ENCODE assay signal across 9 mouse cellular contexts in genomic region chr17:31937141-31937554, GRCm38 (mm10).
DNase-seq lines count a peak whose midpoint lies in the region; ATAC-seq and TF ChIP-seq lines count a peak whose summit lies in the region.
"Had no signal": no experiment of that assay in that cellular context is flagged by ENCODE, and none has a peak within 500 bp of the region (broad histone marks: within the 10 kb centered on the region; RNA-seq: fewer than 3 reads in every experiment).

No protein-coding gene starts in this region.

- H3K36me3 ChIP-seq in midbrain, embryonic 11.5 days (ENCODE audit: control insufficient read depth, insufficient read depth, low read length): no peaks in the 10 kb centered on the region
- H3K36me3 ChIP-seq in midbrain, embryonic 13.5 days: no peaks in the 10 kb centered on the region
- no peaks in the 10 kb centered on the region for H3K36me3 ChIP-seq in embryonic facial prominence, embryonic 13.5 days
- H3K36me3 ChIP-seq in intestine, embryonic 15.5 days: no peaks in the 10 kb centered on the region
- H3K36me3 ChIP-seq in lung, embryonic 16.5 days (ENCODE audit: control insufficient read depth, insufficient read depth, low read length): no peaks in the 10 kb centered on the region
- H3K36me3 ChIP-seq in forebrain, postnatal 0 days (ENCODE audit: insufficient read depth): no peaks in the 10 kb centered on the region

- H3K27me3 ChIP-seq in midbrain, embryonic 11.5 days (ENCODE audit: control insufficient read depth, insufficient read depth, low read length): no peaks in the 10 kb centered on the region
- H3K27me3 ChIP-seq in midbrain, embryonic 13.5 days: no peaks in the 10 kb centered on the region
- no peaks in the 10 kb centered on the region for H3K27me3 ChIP-seq in embryonic facial prominence, embryonic 13.5 days
- no peaks in the 10 kb centered on the region for H3K27me3 ChIP-seq in intestine, embryonic 15.5 days (replicated peaks)
- no peaks in the 10 kb centered on the region for H3K27me3 ChIP-seq in lung, embryonic 16.5 days (ENCODE audit: control insufficient read depth, insufficient read depth, low read depth, low read length)
- no peaks in the 10 kb centered on the region for H3K27me3 ChIP-seq in forebrain, postnatal 0 days (ENCODE audit: insufficient read depth, low read length)

- no peak overlapping the region for H3K27ac ChIP-seq in midbrain, embryonic 11.5 days (ENCODE audit: low read depth, low read length)
- no peak overlapping the region for H3K27ac ChIP-seq in midbrain, embryonic 13.5 days
- peak overlapping the region; percentile 35; the same call in 1 of the 2 replicates for H3K27ac ChIP-seq in embryonic facial prominence, embryonic 13.5 days
- H3K27ac ChIP-seq in intestine, embryonic 15.5 days: peak overlapping the region; percentile 39
- H3K27ac ChIP-seq in lung, embryonic 16.5 days (ENCODE audit: low read length): peak overlapping the region; percentile 84
- no peak overlapping the region for H3K27ac ChIP-seq in forebrain, postnatal 0 days (ENCODE audit: low read depth, low read length)
- H3K27ac ChIP-seq: macrophage had no signal

- H3K4me3 ChIP-seq in midbrain, embryonic 11.5 days (ENCODE audit: low read depth, low read length): no peak overlapping the region
- no peak overlapping the region for H3K4me3 ChIP-seq in midbrain, embryonic 13.5 days (replicated peaks)
- H3K4me3 ChIP-seq in embryonic facial prominence, embryonic 13.5 days: no peak overlapping the region
- no peak overlapping the region for H3K4me3 ChIP-seq in intestine, embryonic 15.5 days (replicated peaks)
- no peak overlapping the region for H3K4me3 ChIP-seq in lung, embryonic 16.5 days (ENCODE audit: low read length)
- no peak overlapping the region for H3K4me3 ChIP-seq in forebrain, postnatal 0 days (ENCODE audit: low read depth, low read length)

- H3K4me2 ChIP-seq in midbrain, embryonic 11.5 days: no peak overlapping the region
- H3K4me2 ChIP-seq in midbrain, embryonic 13.5 days (replicated peaks): no peak overlapping the region
- no peak overlapping the region for H3K4me2 ChIP-seq in embryonic facial prominence, embryonic 13.5 days
- no peak overlapping the region for H3K4me2 ChIP-seq in intestine, embryonic 15.5 days (replicated peaks)
- no peak overlapping the region for H3K4me2 ChIP-seq in lung, embryonic 16.5 days (ENCODE audit: low read depth, low read length)
- no peak overlapping the region for H3K4me2 ChIP-seq in forebrain, postnatal 0 days (ENCODE audit: low read depth)

- ATAC-seq in midbrain, embryonic 11.5 days (ENCODE audit: low FRiP score): no peak
- ATAC-seq in midbrain, embryonic 13.5 days: no peak
- no peak for ATAC-seq in embryonic facial prominence, embryonic 13.5 days (ENCODE audit: insufficient number of reproducible peaks, insufficient read depth, low FRiP score, low TSS enrichment, low read depth)
- ATAC-seq in intestine, embryonic 15.5 days: peak; percentile 55
- peak; percentile 93 for ATAC-seq in lung, embryonic 16.5 days (ENCODE audit: low read depth)
- ATAC-seq in forebrain, postnatal 0 days: no peak

- WGBS in midbrain, embryonic 11.5 days: 53% methylated on average over 3 of the region's 3 CpGs
- whole genome bisulfite sequencing in midbrain, embryonic 13.5 days: 42% methylated on average over 3 of the region's 3 CpGs
- 24% methylated on average over 3 of the region's 3 CpGs for WGBS in embryonic facial prominence, embryonic 13.5 days
- WGBS in intestine, embryonic 15.5 days: 22% methylated on average over 3 of the region's 3 CpGs
- 10% methylated on average over 3 of the region's 3 CpGs for WGBS in lung, embryonic 16.5 days
- 44% methylated on average over 3 of the region's 3 CpGs for WGBS in forebrain, postnatal 0 days

- H3K4me1 ChIP-seq in midbrain, embryonic 11.5 days (ENCODE audit: control insufficient read depth, insufficient read depth, low read length): peaks cover 7% of the 10 kb centered on the region; the same call in 1 of the 2 replicates
- peaks cover 11% of the 10 kb centered on the region for H3K4me1 ChIP-seq in midbrain, embryonic 13.5 days (replicated peaks)
- peaks cover 26% of the 10 kb centered on the region for H3K4me1 ChIP-seq in embryonic facial prominence, embryonic 13.5 days
- H3K4me1 ChIP-seq in intestine, embryonic 15.5 days (replicated peaks): peaks cover 11% of the 10 kb centered on the region
- H3K4me1 ChIP-seq in lung, embryonic 16.5 days (replicated peaks; ENCODE audit: control insufficient read depth, insufficient read depth, low read length): peaks cover 65% of the 10 kb centered on the region
- H3K4me1 ChIP-seq in forebrain, postnatal 0 days (ENCODE audit: insufficient read depth): no peaks in the 10 kb centered on the region

- TF ChIP-seq CTCF in forebrain, postnatal 0 days (IDR thresholded peaks at IDR 0.05; ENCODE audit: low read depth): no peak; the same call in 1 of the 2 replicates

- peak; percentile 60 for DNase-seq in midbrain, embryonic 11.5 days (ENCODE audit: low spot score, missing footprints)
- no peak for DNase-seq in left cerebral cortex, adult 11 months (ENCODE audit: low spot score)
- DNase-seq in layer of hippocampus, adult 9-10 months (ENCODE audit: low spot score): no peak
- DNase-seq in forebrain, postnatal 0 days: no peak

- H3K9ac ChIP-seq in midbrain, embryonic 11.5 days (ENCODE audit: low read length): no peak overlapping the region
- no peak overlapping the region for H3K9ac ChIP-seq in midbrain, embryonic 13.5 days (replicated peaks)
- H3K9ac ChIP-seq in embryonic facial prominence, embryonic 13.5 days: no peak overlapping the region
- H3K9ac ChIP-seq in intestine, embryonic 15.5 days: no peak overlapping the region
- H3K9ac ChIP-seq in lung, embryonic 16.5 days (ENCODE audit: low read length): peak overlapping the region; percentile 17; the same call in 1 of the 2 replicates
- H3K9ac ChIP-seq in forebrain, postnatal 0 days: no peak overlapping the region

- no peaks in the 10 kb centered on the region for H3K9me3 ChIP-seq in midbrain, embryonic 11.5 days (ENCODE audit: control insufficient read depth, low read length)
- H3K9me3 ChIP-seq in midbrain, embryonic 13.5 days: no peaks in the 10 kb centered on the region
- H3K9me3 ChIP-seq in embryonic facial prominence, embryonic 13.5 days: no peaks in the 10 kb centered on the region
- no peaks in the 10 kb centered on the region for H3K9me3 ChIP-seq in intestine, embryonic 15.5 days
- no peaks in the 10 kb centered on the region for H3K9me3 ChIP-seq in lung, embryonic 16.5 days (ENCODE audit: control insufficient read depth, low read length)
- H3K9me3 ChIP-seq in forebrain, postnatal 0 days (ENCODE audit: low read length): no peaks in the 10 kb centered on the region

Comparison
In these comparisons a context has a peak if more than half of its experiments do, and no peak if none do; other contexts are left out.
1. ATAC-seq: peak in intestine, embryonic 15.5 days (single experiment) and lung, embryonic 16.5 days (single experiment); none in midbrain, embryonic 11.5 days (single experiment), midbrain, embryonic 13.5 days (single experiment), embryonic facial prominence, embryonic 13.5 days (single experiment) and forebrain, postnatal 0 days (single experiment).
2. H3K27ac ChIP-seq: peak in embryonic facial prominence, embryonic 13.5 days (single experiment), intestine, embryonic 15.5 days (single experiment) and lung, embryonic 16.5 days (single experiment); none in midbrain, embryonic 11.5 days (single experiment), midbrain, embryonic 13.5 days (single experiment) and forebrain, postnatal 0 days (single experiment).